Mouse (Mus musculus) brain, embryonic 14.5 days (tissue): ENCODE results near the gene Kmt2e. TPM values are rescaled to one million over a fixed set of nuclear protein-coding genes. Genes with fewer than 3 reads are reported as not detected.

Experiments
- DNase-seq: peaks from one replicate; pipeline ENCODE4 v3.0.0-alpha.2; 2011; ENCODE audit warnings: low read depth
- CTCF ChIP-seq: fragments of 200-500 bp; IDR thresholded peaks from 2 replicates; pipeline ENCODE4 v1.5.1; 2012; ENCODE audit warnings: inconsistent platforms, mild to moderate bottlenecking, moderate library complexity, borderline replicate concordance; ENCODE audit not compliant: insufficient read depth, insufficient read length; ENCODE audit errors: extremely low read depth
- POLR2A ChIP-seq: fragments of 200-500 bp; IDR thresholded peaks from 2 replicates; pipeline ENCODE4 v1.6.1; 2012; ENCODE audit warnings: mild to moderate bottlenecking, inconsistent platforms, borderline replicate concordance; ENCODE audit not compliant: poor library complexity, insufficient read depth, insufficient read length, severe bottlenecking; ENCODE audit errors: extremely low read depth
- polyA plus RNA-seq: library from polyadenylated mRNA; depleted of rRNA; stranded (reverse); fragments of >200 nt; gene quantifications from 2 replicates; pipeline ENCODE4 v1.2.3, GENCODE M21; 2012

The Kmt2e gene
- polyA plus RNA-seq, 1 experiment: 75.0 TPM

- TF ChIP-seq POLR2A (no peak), CTCF (no peak)
- DNase-seq: peak; percentile 91
Observed at GRCm38 (mm10) chr5:23413575-23414470, 20.4 kb upstream of the Kmt2e start.

- TF ChIP-seq POLR2A: no peak
- TF ChIP-seq CTCF: no peak
- no peak for DNase-seq
Observed at GRCm38 (mm10) chr5:23414490-23415126, 19.6 kb upstream of the Kmt2e start.

- TF ChIP-seq CTCF: peak; percentile 41; the same call in 1 of the 2 replicates
- TF ChIP-seq POLR2A: no peak
Observed at GRCm38 (mm10) chr5:23415571-23416285, 18.5 kb upstream of the Kmt2e start.

GRCm38 (mm10) chr5:23416286-23416643 lies 18.0 kb upstream of the Kmt2e start:
- DNase-seq: no peak
- no peak for TF ChIP-seq POLR2A
- no peak for TF ChIP-seq CTCF

More at GRCm38 (mm10) chr5:23415571-23416285, 18.5 kb upstream of the Kmt2e start:
- DNase-seq: peak; percentile 89

GRCm38 (mm10) chr5:23417716-23418115 lies 16.5 kb upstream of the Kmt2e start:
- DNase-seq: no peak

GRCm38 (mm10) chr5:23418147-23418781 lies 16.0 kb upstream of the Kmt2e start:
- DNase-seq: peak; percentile 93
- no peak for TF ChIP-seq CTCF
- peak; percentile 81; the same call in 1 of the 2 replicates for TF ChIP-seq POLR2A

More at GRCm38 (mm10) chr5:23417716-23418115, 16.5 kb upstream of the Kmt2e start:
- TF ChIP-seq CTCF (no peak), POLR2A (no peak)

GRCm38 (mm10) chr5:23418797-23419595 lies 15.2 kb upstream of the Kmt2e start:
- TF ChIP-seq POLR2A (no peak), CTCF (peak; percentile 12; the same call in 1 of the 2 replicates)
- DNase-seq: peak; percentile 42

- no peak for TF ChIP-seq CTCF
- TF ChIP-seq POLR2A: no peak
- no peak for DNase-seq
Observed at GRCm38 (mm10) chr5:23419616-23420170, 14.5 kb upstream of the Kmt2e start.

- no peak for DNase-seq
- no peak for TF ChIP-seq POLR2A
- TF ChIP-seq CTCF: no peak
Observed at GRCm38 (mm10) chr5:23420410-23420809, 13.8 kb upstream of the Kmt2e start.

GRCm38 (mm10) chr5:23421440-23421839 lies 12.8 kb upstream of the Kmt2e start:
- TF ChIP-seq POLR2A: no peak
- TF ChIP-seq CTCF: no peak
- no peak for DNase-seq
